9 mouse cellular contexts compared by ENCODE assay signal in the genomic region with DNA sequence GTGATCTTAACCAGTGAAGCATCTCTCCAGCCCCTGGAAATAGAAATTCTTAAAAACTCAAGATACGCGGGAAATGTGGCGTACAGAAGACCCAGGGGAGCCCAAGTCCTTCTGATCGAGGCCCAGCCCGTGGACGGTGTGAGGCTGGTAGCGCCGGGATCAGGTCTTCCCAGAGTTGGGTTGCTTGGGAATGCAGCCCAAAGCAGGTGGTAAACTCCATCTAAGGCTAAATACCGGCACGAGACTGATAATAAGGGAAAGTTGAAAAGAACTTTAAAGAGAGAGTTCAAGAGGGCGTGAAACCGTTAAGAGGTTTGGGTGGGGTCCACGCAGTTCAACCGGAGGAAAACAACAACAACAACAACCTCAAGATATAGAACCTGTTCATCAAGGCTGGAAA. TPM values are rescaled to one million over a fixed set of nuclear protein-coding genes. Genes with fewer than 3 reads are reported as not detected.
DNase-seq lines count a peak whose midpoint lies in the region; ATAC-seq and TF ChIP-seq lines count a peak whose summit lies in the region.
"Had no signal": no experiment of that assay in that cellular context is flagged by ENCODE, and none has a peak within 500 bp of the region (broad histone marks: within the 10 kb centered on the region; RNA-seq: fewer than 3 reads in every experiment).

No protein-coding gene starts in this region.

- no peak overlapping the region for H3K27ac ChIP-seq in intestine, embryonic 14.5 days (ENCODE audit: low read depth)
- H3K27ac ChIP-seq in neural tube, embryonic 11.5 days (ENCODE audit: low read depth, low read length) = no peak overlapping the region
- no peak overlapping the region for H3K27ac ChIP-seq in layer of hippocampus, adult 2 months
- H3K27ac ChIP-seq: limb, embryonic 13.5 days had no signal

- no peaks in the 10 kb centered on the region for H3K9me3 ChIP-seq in intestine, embryonic 14.5 days (ENCODE audit: control insufficient read depth, low read length)
- no peaks in the 10 kb centered on the region for H3K9me3 ChIP-seq in neural tube, embryonic 11.5 days (ENCODE audit: control insufficient read depth, low read length)
- H3K9me3 ChIP-seq: limb, embryonic 13.5 days had no signal

- no peak overlapping the region for H3K4me2 ChIP-seq in intestine, embryonic 14.5 days (ENCODE audit: low read length)
- no peak overlapping the region for H3K4me2 ChIP-seq in neural tube, embryonic 11.5 days (ENCODE audit: low read depth)
- H3K4me2 ChIP-seq: limb, embryonic 13.5 days had no signal

- no peaks in the 10 kb centered on the region for H3K27me3 ChIP-seq in intestine, embryonic 14.5 days (replicated peaks; ENCODE audit: control insufficient read depth, insufficient read depth, low read length)
- H3K27me3 ChIP-seq in neural tube, embryonic 11.5 days (ENCODE audit: control insufficient read depth, insufficient read depth, low read length) = no peaks in the 10 kb centered on the region
- H3K27me3 ChIP-seq: limb, embryonic 13.5 days had no signal

- WGBS in intestine, embryonic 14.5 days = 88% methylated on average over 14 of the region's 14 CpGs
- WGBS in neural tube, embryonic 11.5 days = 93% methylated on average over 14 of the region's 14 CpGs

- H3K9ac ChIP-seq in intestine, embryonic 14.5 days (ENCODE audit: low read length) = no peak overlapping the region
- H3K9ac ChIP-seq in neural tube, embryonic 11.5 days (ENCODE audit: low read length) = no peak overlapping the region
- H3K9ac ChIP-seq: limb, embryonic 13.5 days had no signal

- no peak overlapping the region for H3K4me3 ChIP-seq in intestine, embryonic 14.5 days (ENCODE audit: low read depth, low read length)
- no peak overlapping the region for H3K4me3 ChIP-seq in neural tube, embryonic 11.5 days (ENCODE audit: low read depth, low read length)
- no peak overlapping the region for H3K4me3 ChIP-seq in layer of hippocampus, adult 2 months
- H3K4me3 ChIP-seq: limb, embryonic 13.5 days had no signal

- no peak for TF ChIP-seq CTCF in layer of hippocampus, adult 2 months (conservative IDR thresholded peaks at IDR 0.05)

- no peaks in the 10 kb centered on the region for H3K4me1 ChIP-seq in intestine, embryonic 14.5 days (replicated peaks; ENCODE audit: control insufficient read depth, insufficient read depth, low read length)
- H3K4me1 ChIP-seq in neural tube, embryonic 11.5 days (ENCODE audit: control insufficient read depth, insufficient read depth, low read length) = no peaks in the 10 kb centered on the region
- H3K4me1 ChIP-seq: limb, embryonic 13.5 days had no signal

- no peaks in the 10 kb centered on the region for H3K36me3 ChIP-seq in intestine, embryonic 14.5 days (ENCODE audit: control insufficient read depth, insufficient read depth, low read length)
- H3K36me3 ChIP-seq in neural tube, embryonic 11.5 days (ENCODE audit: control insufficient read depth, insufficient read depth, low read length) = no peaks in the 10 kb centered on the region
- H3K36me3 ChIP-seq: limb, embryonic 13.5 days had no signal

- peak; percentile 42 to 52 for DNase-seq in cerebellum, postnatal 10 days
- no peak for DNase-seq in cerebellum, postnatal 4 days (ENCODE audit: low spot score in 2 of 2)
- DNase-seq in lung, postnatal 14 days = peak; percentile 18
- DNase-seq in lung, postnatal 10 days = no peak
- DNase-seq in intestine, embryonic 14.5 days (ENCODE audit: low spot score) = no peak
- DNase-seq in neural tube, embryonic 11.5 days (ENCODE audit: low spot score) = peak; percentile 48
- DNase-seq in layer of hippocampus, adult 2 months (ENCODE audit: low spot score in 2 of 2) = no peak

- ATAC-seq in activated CD4-positive, CD25-positive, alpha-beta regulatory T cell, adult 4 months = peak; percentile 46
- ATAC-seq in intestine, embryonic 14.5 days (replicated peaks; ENCODE audit: low FRiP score, low TSS enrichment, low read depth) = peak; percentile 86
- ATAC-seq in neural tube, embryonic 11.5 days (ENCODE audit: insufficient read depth, low FRiP score, low TSS enrichment) = no peak

RNA-seq across cellular contexts. Expression of gene Avpr1b, which starts 25.3 kb away (rescaled TPM):
- polyA plus RNA-seq in activated CD4-positive, CD25-positive, alpha-beta regulatory T cell, adult 4 months (2017; shearing (Covaris generic)) = under 1 TPM in 1 of 2 experiments, not detected in 1; 0.11 TPM
- polyA plus RNA-seq in intestine, embryonic 14.5 days (2014; fragmentation: Nextera tagmentation; extraction: Ambion mirVana) = 0.04 TPM in 1 of 2 replicates, not detected in the other
- polyA plus RNA-seq in neural tube, embryonic 11.5 days (2014; fragmentation: Nextera tagmentation; extraction: Ambion mirVana) = not detected in 2 replicates
- under 1 TPM; 0.20 to 0.37 TPM for total RNA-seq in layer of hippocampus, adult 2 months (2021)
- polyA plus RNA-seq: limb, embryonic 13.5 days had no signal

RNA-seq across cellular contexts. Expression of gene Fam72a, which starts 46.0 kb away (rescaled TPM):
- polyA plus RNA-seq in activated CD4-positive, CD25-positive, alpha-beta regulatory T cell, adult 4 months (2017; shearing (Covaris generic)) = under 1 TPM; 0.60 to 0.85 TPM
- polyA plus RNA-seq in intestine, embryonic 14.5 days (2014; fragmentation: Nextera tagmentation; extraction: Ambion mirVana) = 2.8 and 3.0 TPM in 2 replicates
- 2.7 and 3.0 TPM in 2 replicates for polyA plus RNA-seq in neural tube, embryonic 11.5 days (2014; fragmentation: Nextera tagmentation; extraction: Ambion mirVana)
- 1 to 10 TPM in 1 of 2 experiments, under 1 TPM in 1; 0.88 to 1.7 TPM for total RNA-seq in layer of hippocampus, adult 2 months (2021)

RNA-seq across cellular contexts. Expression of gene Srgap2, which starts 46.6 kb away (rescaled TPM):
- polyA plus RNA-seq in activated CD4-positive, CD25-positive, alpha-beta regulatory T cell, adult 4 months (2017; shearing (Covaris generic)) = 10 to 100 TPM; 24.8 to 35.9 TPM
- 14.3 and 16.4 TPM in 2 replicates for polyA plus RNA-seq in intestine, embryonic 14.5 days (2014; fragmentation: Nextera tagmentation; extraction: Ambion mirVana)
- 15.2 and 15.8 TPM in 2 replicates for polyA plus RNA-seq in neural tube, embryonic 11.5 days (2014; fragmentation: Nextera tagmentation; extraction: Ambion mirVana)
- total RNA-seq in layer of hippocampus, adult 2 months (2021) = 10 to 100 TPM; 83.4 to 92.0 TPM

Comparison
In these comparisons a context has a peak if more than half of its experiments do, and no peak if none do; other contexts are left out.
1. DNase-seq: peak in cerebellum, postnatal 10 days (2 of 2), lung, postnatal 14 days (single experiment) and neural tube, embryonic 11.5 days (single experiment); none in cerebellum, postnatal 4 days (0 of 2), lung, postnatal 10 days (single experiment), intestine, embryonic 14.5 days (single experiment) and layer of hippocampus, adult 2 months (0 of 2).